Comparison of ENCODE assay signal across 12 mouse cellular contexts in the genomic region with DNA sequence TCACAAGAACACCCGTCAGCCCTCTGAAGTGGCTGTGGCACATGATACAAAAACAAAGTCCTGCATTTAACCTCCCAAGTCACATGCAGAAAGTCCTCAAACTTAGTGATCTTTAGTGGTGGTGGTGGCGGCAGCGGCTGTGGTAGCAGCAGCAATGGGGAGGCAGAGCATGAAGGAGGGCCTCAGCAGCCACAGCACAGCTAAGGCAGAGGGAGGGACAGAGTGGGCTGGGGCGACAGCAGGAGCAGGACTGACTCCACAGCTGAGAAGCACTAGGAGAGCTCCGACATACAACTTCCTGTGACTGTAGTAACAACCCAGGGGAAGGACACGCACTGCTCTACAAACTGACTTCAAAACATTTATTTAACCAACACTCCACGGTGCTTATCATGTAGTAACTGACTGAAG. TPM values are rescaled to one million over a fixed set of nuclear protein-coding genes. Genes with fewer than 3 reads are reported as not detected.
DNase-seq lines count a peak whose midpoint lies in the region; ATAC-seq and TF ChIP-seq lines count a peak whose summit lies in the region.
"Had no signal": no experiment of that assay in that cellular context is flagged by ENCODE, and none has a peak within 500 bp of the region (broad histone marks: within the 10 kb centered on the region; RNA-seq: fewer than 3 reads in every experiment).

No protein-coding gene starts in this region.

- no peak overlapping the region for H3K4me3 ChIP-seq in heart, adult 2 months
- H3K4me3 ChIP-seq in midbrain, embryonic 13.5 days (replicated peaks), result no peak overlapping the region
- H3K4me3 ChIP-seq: limb, embryonic 12.5 days; neural tube, embryonic 13.5 days had no signal

- H3K79me2 ChIP-seq in heart, adult 2 months (replicated peaks; ENCODE audit: control insufficient read depth, insufficient read depth, low read length), result peaks cover 10% of the 10 kb centered on the region

- WGBS in heart, adult 2 months, result 29% methylated on average over 7 of the region's 7 CpGs
- WGBS in midbrain, embryonic 13.5 days, result 80% methylated on average over 7 of the region's 7 CpGs

- no peak for TF ChIP-seq EP300 in heart, adult 2 months (IDR thresholded peaks at IDR 0.05; ENCODE audit: insufficient read depth, low read depth, low read length)

- TF ChIP-seq CTCF in heart, adult 2 months (IDR thresholded peaks at IDR 0.05), result no peak

- no peaks in the 10 kb centered on the region for H3K27me3 ChIP-seq in heart, adult 2 months (ENCODE audit: control insufficient read depth, insufficient read depth, low read length)
- H3K27me3 ChIP-seq in midbrain, embryonic 13.5 days, result no peaks in the 10 kb centered on the region
- H3K27me3 ChIP-seq: limb, embryonic 12.5 days; neural tube, embryonic 13.5 days had no signal

- H3K36me3 ChIP-seq in heart, adult 2 months (ENCODE audit: control insufficient read depth, insufficient read depth, low read length), result peaks cover 6% of the 10 kb centered on the region
- H3K36me3 ChIP-seq in midbrain, embryonic 13.5 days, result no peaks in the 10 kb centered on the region
- H3K36me3 ChIP-seq: neural tube, embryonic 13.5 days had no signal

- H3K9ac ChIP-seq in heart, adult 2 months (ENCODE audit: low read depth, low read length), result no peak overlapping the region
- H3K9ac ChIP-seq in midbrain, embryonic 13.5 days (replicated peaks), result no peak overlapping the region
- H3K9ac ChIP-seq: limb, embryonic 12.5 days; neural tube, embryonic 13.5 days had no signal

- ATAC-seq in midbrain, embryonic 13.5 days, result no peak

- intact Hi-C loops in heart, adult 2 months (cut with DNase I), result no loop called here
- intact Hi-C loops in heart, postnatal 36 days (cut with DNase I), result no loop called here

- TF ChIP-seq POLR2A in heart, adult 2 months (IDR thresholded peaks at IDR 0.05; ENCODE audit: insufficient read depth, low read depth, low read length), result no peak

- no peak overlapping the region for H3K4me2 ChIP-seq in midbrain, embryonic 13.5 days (replicated peaks)
- H3K4me2 ChIP-seq: limb, embryonic 12.5 days; neural tube, embryonic 13.5 days had no signal

- peak overlapping the region; percentile 70 for H3K27ac ChIP-seq in heart, adult 2 months
- no peak overlapping the region for H3K27ac ChIP-seq in midbrain, embryonic 13.5 days
- H3K27ac ChIP-seq: limb, embryonic 12.5 days; neural tube, embryonic 13.5 days had no signal

- H3K4me1 ChIP-seq in heart, adult 2 months (ENCODE audit: control insufficient read depth, insufficient read depth, low read length), result peaks cover 17% of the 10 kb centered on the region
- H3K4me1 ChIP-seq in midbrain, embryonic 13.5 days (replicated peaks), result no peaks in the 10 kb centered on the region; the same call in 1 of the 2 replicates

- no peak for DNase-seq in heart, adult 2 months
- DNase-seq in heart, postnatal 36 days, result no peak
- peak; percentile 64 for DNase-seq in A20 (ENCODE audit: low read depth, low spot score)
- DNase-seq in brain, adult 2 months (ENCODE audit: low read depth, low spot score), result peak; percentile 21
- DNase-seq in naive thymus-derived CD4-positive, alpha-beta T cell, adult 2 months (ENCODE audit: low read depth), result peak; percentile 77
- DNase-seq in kidney, adult 8-10 months, result no peak
- DNase-seq in ovary, postnatal 14 days (ENCODE audit: low spot score), result no peak
- DNase-seq: gastrocnemius, postnatal 10 days; kidney, adult 18-20 months had no signal

- H3K9me3 ChIP-seq in midbrain, embryonic 13.5 days, result no peaks in the 10 kb centered on the region
- H3K9me3 ChIP-seq: limb, embryonic 12.5 days; neural tube, embryonic 13.5 days had no signal

RNA-seq across cellular contexts. Expression of a gene that starts 29.9 kb away (rescaled TPM):
- total RNA-seq in heart, adult 2 months (2021), result 10 to 100 TPM; 14.2 to 17.0 TPM
- polyA plus RNA-seq in heart, adult 2 months (2012; rRNA removed), result 13.4 and 26.0 TPM in 2 replicates
- total RNA-seq in heart, postnatal 36 days (2021), result 10 to 100 TPM; 16.2 to 17.7 TPM
- polyA plus RNA-seq in midbrain, embryonic 13.5 days (2015; fragmentation: Nextera tagmentation; extraction: Ambion mirVana), result 19.0 and 22.2 TPM in 2 replicates

RNA-seq across cellular contexts. Expression of a gene that starts 54.8 kb away (rescaled TPM):
- total RNA-seq in heart, adult 2 months (2021), result 100 to 1,000 TPM; 123 to 129 TPM
- 50.4 and 93.0 TPM in 2 replicates for polyA plus RNA-seq in heart, adult 2 months (2012; rRNA removed)
- 100 to 1,000 TPM; 132 to 137 TPM for total RNA-seq in heart, postnatal 36 days (2021)
- 280 and 281 TPM in 2 replicates for polyA plus RNA-seq in midbrain, embryonic 13.5 days (2015; fragmentation: Nextera tagmentation; extraction: Ambion mirVana)

Comparison
In these comparisons a context has a peak if more than half of its experiments do, and no peak if none do; other contexts are left out.
1. DNase-seq: peak in A20 (single experiment), brain, adult 2 months (single experiment) and naive thymus-derived CD4-positive, alpha-beta T cell, adult 2 months (single experiment); none in heart, adult 2 months (0 of 2), heart, postnatal 36 days (0 of 2), kidney, adult 8-10 months (0 of 2) and ovary, postnatal 14 days (single experiment).